ENCODE assay signal across 26 mouse cellular contexts in genomic region chr19:48008771-48009413, GRCm38 (mm10).
DNase-seq lines count a peak whose midpoint lies in the region; ATAC-seq lines count a peak whose summit lies in the region.
"Had no signal": no experiment of that assay in that cellular context is flagged by ENCODE, and none has a peak within 500 bp of the region (broad histone marks: within the 10 kb centered on the region; RNA-seq: fewer than 3 reads in every experiment).

No protein-coding gene starts in this region.

- H3K9ac ChIP-seq in hindbrain, embryonic 11.5 days (ENCODE audit: low read depth, low read length): no peak overlapping the region
- H3K9ac ChIP-seq in neural tube, embryonic 15.5 days (replicated peaks): no peak overlapping the region
- H3K9ac ChIP-seq in limb, embryonic 12.5 days (replicated peaks): no peak overlapping the region
- H3K9ac ChIP-seq: heart, embryonic 13.5 days; hindbrain, embryonic 14.5 days; liver, embryonic 13.5 days; lung, embryonic 14.5 days; midbrain, embryonic 12.5 days had no signal

- H3K4me2 ChIP-seq in hindbrain, embryonic 11.5 days (replicated peaks; ENCODE audit: low read depth, low read length): no peak overlapping the region
- H3K4me2 ChIP-seq in neural tube, embryonic 15.5 days: no peak overlapping the region
- H3K4me2 ChIP-seq in limb, embryonic 12.5 days: no peak overlapping the region
- H3K4me2 ChIP-seq: hindbrain, embryonic 14.5 days; liver, embryonic 13.5 days; lung, embryonic 14.5 days; midbrain, embryonic 12.5 days had no signal

- no peaks in the 10 kb centered on the region for H3K36me3 ChIP-seq in hindbrain, embryonic 10.5 days
- no peaks in the 10 kb centered on the region for H3K36me3 ChIP-seq in hindbrain, embryonic 11.5 days (ENCODE audit: control insufficient read depth, insufficient read depth, low read length)
- H3K36me3 ChIP-seq in neural tube, embryonic 15.5 days: no peaks in the 10 kb centered on the region
- no peaks in the 10 kb centered on the region for H3K36me3 ChIP-seq in limb, embryonic 12.5 days
- H3K36me3 ChIP-seq: G1E; heart, embryonic 13.5 days; liver, embryonic 13.5 days; midbrain, embryonic 12.5 days had no signal

- H3K27me3 ChIP-seq in hindbrain, embryonic 10.5 days (ENCODE audit: insufficient read depth, poor library complexity, severe bottlenecking): no peaks in the 10 kb centered on the region
- H3K27me3 ChIP-seq in hindbrain, embryonic 11.5 days (ENCODE audit: control insufficient read depth, insufficient read depth, low read length): no peaks in the 10 kb centered on the region
- no peaks in the 10 kb centered on the region for H3K27me3 ChIP-seq in neural tube, embryonic 15.5 days (replicated peaks)
- no peaks in the 10 kb centered on the region; the same call in 1 of the 2 replicates for H3K27me3 ChIP-seq in limb, embryonic 12.5 days
- H3K27me3 ChIP-seq: CH12.LX; liver, embryonic 13.5 days; midbrain, embryonic 12.5 days had no signal

- peaks cover 11% of the 10 kb centered on the region; the same call in 1 of the 2 replicates for H3K4me1 ChIP-seq in hindbrain, embryonic 10.5 days (replicated peaks)
- no peaks in the 10 kb centered on the region for H3K4me1 ChIP-seq in hindbrain, embryonic 11.5 days (replicated peaks; ENCODE audit: control insufficient read depth, insufficient read depth, low read length)
- 0 out of 2 replicates have a peak, but pooled peaks cover 4% of the 10 kb centered on the region for H3K4me1 ChIP-seq in neural tube, embryonic 15.5 days
- H3K4me1 ChIP-seq in limb, embryonic 12.5 days (replicated peaks): peaks cover 15% of the 10 kb centered on the region
- H3K4me1 ChIP-seq: liver, embryonic 13.5 days; midbrain, embryonic 12.5 days had no signal

- WGBS in hindbrain, embryonic 10.5 days: 67% methylated on average over 12 of the region's 12 CpGs
- 59% methylated on average over 12 of the region's 12 CpGs for WGBS in hindbrain, embryonic 11.5 days
- 62% methylated on average over 12 of the region's 12 CpGs for WGBS in neural tube, embryonic 15.5 days
- WGBS in limb, embryonic 12.5 days: 37% methylated on average over 12 of the region's 12 CpGs

- H3K27ac ChIP-seq in hindbrain, embryonic 10.5 days: no peak overlapping the region
- H3K27ac ChIP-seq in hindbrain, embryonic 11.5 days (ENCODE audit: low read depth, low read length): no peak overlapping the region
- no peak overlapping the region for H3K27ac ChIP-seq in neural tube, embryonic 15.5 days (replicated peaks)
- 0 out of 2 replicates have a peak overlapping the region, but pooled peaks have one; percentile 68 for H3K27ac ChIP-seq in limb, embryonic 12.5 days
- H3K27ac ChIP-seq: heart, adult 2 months; heart, embryonic 13.5 days; hindbrain, embryonic 14.5 days; layer of hippocampus, adult 2 months; liver, embryonic 13.5 days; midbrain, embryonic 12.5 days had no signal

- peak; percentile 9 for DNase-seq in hindbrain, embryonic 10.5 days (ENCODE audit: low spot score)
- DNase-seq in hindbrain, embryonic 11.5 days (ENCODE audit: low spot score): no peak
- DNase-seq in neural tube, embryonic 10.5 days (ENCODE audit: extremely low spot score, low spot score): peak; percentile 22
- DNase-seq in retina, postnatal 1 day: peak; percentile 66
- no peak for DNase-seq in lung, adult 18-20 months
- DNase-seq: B cell, adult 2 months; cerebellum, adult 11-12 months; cerebellum, postnatal 10 days; gastrocnemius, postnatal 14 days; heart, adult 2 months; heart, postnatal 14 days; kidney, adult 18-20 months; liver, embryonic 13.5 days; thymus, postnatal 14 days had no signal

- H3K9me3 ChIP-seq in hindbrain, embryonic 10.5 days: no peaks in the 10 kb centered on the region
- H3K9me3 ChIP-seq in hindbrain, embryonic 11.5 days (ENCODE audit: control insufficient read depth, low read length): no peaks in the 10 kb centered on the region
- no peaks in the 10 kb centered on the region for H3K9me3 ChIP-seq in neural tube, embryonic 15.5 days (replicated peaks)
- H3K9me3 ChIP-seq in limb, embryonic 12.5 days: no peaks in the 10 kb centered on the region
- H3K9me3 ChIP-seq: heart, embryonic 13.5 days; liver, embryonic 13.5 days; midbrain, embryonic 12.5 days had no signal

- H3K4me3 ChIP-seq in hindbrain, embryonic 10.5 days: no peak overlapping the region
- no peak overlapping the region for H3K4me3 ChIP-seq in hindbrain, embryonic 11.5 days (ENCODE audit: low read depth, low read length)
- no peak overlapping the region for H3K4me3 ChIP-seq in neural tube, embryonic 15.5 days (replicated peaks)
- no peak overlapping the region for H3K4me3 ChIP-seq in limb, embryonic 12.5 days (replicated peaks)
- H3K4me3 ChIP-seq: heart, adult 2 months; heart, embryonic 13.5 days; layer of hippocampus, adult 2 months; liver, embryonic 13.5 days; midbrain, embryonic 12.5 days had no signal

- no peak for ATAC-seq in hindbrain, embryonic 11.5 days (ENCODE audit: low FRiP score)
- ATAC-seq in neural tube, embryonic 15.5 days (ENCODE audit: low FRiP score): no peak
- ATAC-seq in limb, embryonic 12.5 days (ENCODE audit: insufficient number of reproducible peaks, insufficient read depth, low FRiP score, low TSS enrichment, low read depth): no peak
- ATAC-seq: forebrain, embryonic 16.5 days; inflammation-experienced regulatory T-cells, adult 6 months; Patski had no signal

Comparison
In these comparisons a context has a peak if more than half of its experiments do, and no peak if none do; other contexts are left out.
1. DNase-seq: peak in hindbrain, embryonic 10.5 days (single experiment), neural tube, embryonic 10.5 days (single experiment) and retina, postnatal 1 day (single experiment); none in hindbrain, embryonic 11.5 days (single experiment) and lung, adult 18-20 months (0 of 2).